20 mouse cellular contexts compared by ENCODE assay signal in the genomic region with DNA sequence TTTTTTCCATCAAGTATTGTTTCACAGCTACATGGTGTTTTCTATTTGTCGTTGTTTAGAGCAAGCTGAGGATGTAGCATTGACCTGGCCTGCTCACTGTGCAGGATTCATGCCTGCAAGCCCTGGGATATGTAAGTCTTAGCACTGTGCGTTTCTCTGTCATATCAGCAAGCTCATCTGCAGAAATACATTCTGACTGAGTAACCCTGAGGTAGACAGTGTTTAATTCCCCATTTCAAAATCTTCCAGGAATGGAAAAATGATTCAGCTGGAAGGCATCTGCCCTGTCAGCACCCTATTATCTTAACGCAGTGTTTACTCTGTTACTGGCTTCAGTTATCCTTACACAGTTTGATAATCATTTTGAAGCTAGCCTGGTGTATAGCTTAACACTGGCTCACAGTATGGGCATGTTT.
A peak's percentile ranks its signal among the peaks of the same experiment; 100 is the strongest.
DNase-seq lines count a peak whose midpoint lies in the region; ATAC-seq and TF ChIP-seq lines count a peak whose summit lies in the region.
"Had no signal": no experiment of that assay in that cellular context is flagged by ENCODE, and none has a peak within 500 bp of the region (broad histone marks: within the 10 kb centered on the region; RNA-seq: fewer than 3 reads in every experiment).

No protein-coding gene starts in this region.

- no peak overlapping the region for H3K4me2 ChIP-seq in forebrain, embryonic 12.5 days
- H3K4me2 ChIP-seq in forebrain, postnatal 0 days (ENCODE audit: low read depth): no peak overlapping the region
- no peak overlapping the region for H3K4me2 ChIP-seq in hindbrain, embryonic 14.5 days (replicated peaks)
- no peak overlapping the region for H3K4me2 ChIP-seq in midbrain, embryonic 16.5 days (ENCODE audit: low read length)
- H3K4me2 ChIP-seq: limb, embryonic 13.5 days; liver, embryonic 15.5 days had no signal

- no peak overlapping the region for H3K9ac ChIP-seq in forebrain, embryonic 12.5 days
- H3K9ac ChIP-seq in forebrain, postnatal 0 days: no peak overlapping the region
- H3K9ac ChIP-seq in hindbrain, embryonic 14.5 days: no peak overlapping the region
- H3K9ac ChIP-seq in midbrain, embryonic 16.5 days (ENCODE audit: low read depth, low read length): no peak overlapping the region
- H3K9ac ChIP-seq: limb, embryonic 13.5 days; liver, embryonic 15.5 days had no signal

- intact Hi-C loops in left cerebral cortex, adult 2 months (cut with DNase I): no loop called here

- ATAC-seq in forebrain, embryonic 12.5 days (ENCODE audit: low FRiP score): peak; percentile 36; the same call in 1 of the 2 replicates
- no peak for ATAC-seq in forebrain, postnatal 0 days
- peak; percentile 69; the same call in 1 of the 2 replicates for ATAC-seq in hindbrain, embryonic 14.5 days (ENCODE audit: low FRiP score)
- peak; percentile 83 for ATAC-seq in midbrain, embryonic 16.5 days
- ATAC-seq: activated CD4-positive, CD25-positive, alpha-beta regulatory T cell, adult 4 months; intestine, embryonic 16.5 days; lung, postnatal 0 days; Patski had no signal

- WGBS in forebrain, embryonic 12.5 days: 74% methylated on average over 3 of the region's 3 CpGs
- WGBS in forebrain, postnatal 0 days: 56% methylated on average over 3 of the region's 3 CpGs
- WGBS in hindbrain, embryonic 14.5 days: 47% methylated on average over 3 of the region's 3 CpGs
- 48% methylated on average over 3 of the region's 3 CpGs for WGBS in midbrain, embryonic 16.5 days

- H3K27me3 ChIP-seq in forebrain, embryonic 12.5 days: no peaks in the 10 kb centered on the region
- no peaks in the 10 kb centered on the region for H3K27me3 ChIP-seq in forebrain, postnatal 0 days (ENCODE audit: insufficient read depth, low read length)
- H3K27me3 ChIP-seq in hindbrain, embryonic 14.5 days (ENCODE audit: control insufficient read depth, insufficient read depth, low read length): no peaks in the 10 kb centered on the region
- no peaks in the 10 kb centered on the region for H3K27me3 ChIP-seq in midbrain, embryonic 16.5 days (ENCODE audit: control insufficient read depth, insufficient read depth, low read depth, low read length)
- H3K27me3 ChIP-seq: limb, embryonic 13.5 days; liver, embryonic 15.5 days; Patski had no signal

- no peak for DNase-seq in forebrain, postnatal 0 days
- DNase-seq in Muller cell, postnatal 12 days (ENCODE audit: inconsistent ontology term): peak; percentile 58
- DNase-seq in hindbrain, embryonic 14.5 days (ENCODE audit: low spot score): peak; percentile 24
- DNase-seq in embryo, embryonic 10.5 days (ENCODE audit: low spot score): no peak
- DNase-seq in left cerebral cortex, adult 2 months (ENCODE audit: extremely low spot score in 1 of 2, low spot score in 2 of 2): no peak
- no peak for DNase-seq in left cerebral cortex, adult 8-10 months (ENCODE audit: low spot score in 2 of 2)
- DNase-seq: cerebellum, postnatal 10 days; gastrocnemius, postnatal 25 days; heart, postnatal 14 days; right cerebral cortex, postnatal 14 days had no signal

- no peaks in the 10 kb centered on the region for H3K9me3 ChIP-seq in forebrain, embryonic 12.5 days
- H3K9me3 ChIP-seq in forebrain, postnatal 0 days (ENCODE audit: low read length): no peaks in the 10 kb centered on the region
- no peaks in the 10 kb centered on the region for H3K9me3 ChIP-seq in hindbrain, embryonic 14.5 days (ENCODE audit: control insufficient read depth, low read length)
- no peaks in the 10 kb centered on the region for H3K9me3 ChIP-seq in midbrain, embryonic 16.5 days (replicated peaks; ENCODE audit: control insufficient read depth, low read length, poor library complexity, severe bottlenecking)
- H3K9me3 ChIP-seq: limb, embryonic 13.5 days; liver, embryonic 15.5 days had no signal

- no peaks in the 10 kb centered on the region for H3K36me3 ChIP-seq in forebrain, embryonic 12.5 days (replicated peaks)
- H3K36me3 ChIP-seq in forebrain, postnatal 0 days (ENCODE audit: insufficient read depth): no peaks in the 10 kb centered on the region
- no peaks in the 10 kb centered on the region for H3K36me3 ChIP-seq in hindbrain, embryonic 14.5 days (replicated peaks; ENCODE audit: control insufficient read depth, insufficient read depth)
- H3K36me3 ChIP-seq in midbrain, embryonic 16.5 days (ENCODE audit: control insufficient read depth, insufficient read depth, low read length): no peaks in the 10 kb centered on the region
- H3K36me3 ChIP-seq: limb, embryonic 13.5 days; liver, embryonic 15.5 days had no signal

- H3K4me3 ChIP-seq in forebrain, embryonic 12.5 days (replicated peaks): no peak overlapping the region
- H3K4me3 ChIP-seq in forebrain, postnatal 0 days (ENCODE audit: low read depth, low read length): no peak overlapping the region
- no peak overlapping the region for H3K4me3 ChIP-seq in hindbrain, embryonic 14.5 days (replicated peaks; ENCODE audit: low read length)
- no peak overlapping the region for H3K4me3 ChIP-seq in midbrain, embryonic 16.5 days (ENCODE audit: low read depth, low read length)
- no peak overlapping the region for H3K4me3 ChIP-seq in left cerebral cortex, adult 2 months
- H3K4me3 ChIP-seq: erythroblast, embryonic 14.5 days; limb, embryonic 13.5 days; liver, embryonic 15.5 days had no signal

- H3K27ac ChIP-seq in forebrain, embryonic 12.5 days: no peak overlapping the region
- no peak overlapping the region for H3K27ac ChIP-seq in forebrain, postnatal 0 days (ENCODE audit: low read depth, low read length)
- H3K27ac ChIP-seq in hindbrain, embryonic 14.5 days: peak overlapping the region; percentile 60
- H3K27ac ChIP-seq in midbrain, embryonic 16.5 days (ENCODE audit: low read length): 0 out of 2 replicates have a peak overlapping the region, but pooled peaks have one; percentile 19
- H3K27ac ChIP-seq in left cerebral cortex, adult 2 months: no peak overlapping the region
- H3K27ac ChIP-seq: limb, embryonic 13.5 days; liver, embryonic 15.5 days; stomach, postnatal 0 days had no signal

- TF ChIP-seq CTCF in forebrain, postnatal 0 days (IDR thresholded peaks at IDR 0.05; ENCODE audit: low read depth): no peak
- no peak for TF ChIP-seq CTCF in left cerebral cortex, adult 2 months (IDR thresholded peaks at IDR 0.05)

- H3K4me1 ChIP-seq in forebrain, embryonic 12.5 days: no peaks in the 10 kb centered on the region
- H3K4me1 ChIP-seq in forebrain, postnatal 0 days (ENCODE audit: insufficient read depth): no peaks in the 10 kb centered on the region
- no peaks in the 10 kb centered on the region for H3K4me1 ChIP-seq in hindbrain, embryonic 14.5 days (replicated peaks; ENCODE audit: control insufficient read depth, insufficient read depth, low read length)
- H3K4me1 ChIP-seq in midbrain, embryonic 16.5 days (ENCODE audit: control insufficient read depth, insufficient read depth, low read length): no peaks in the 10 kb centered on the region; the same call in 1 of the 2 replicates
- H3K4me1 ChIP-seq: limb, embryonic 13.5 days; liver, embryonic 15.5 days had no signal

Comparison
In these comparisons a context has a peak if more than half of its experiments do, and no peak if none do; other contexts are left out.
1. H3K27ac ChIP-seq: peak in hindbrain, embryonic 14.5 days (single experiment) and midbrain, embryonic 16.5 days (single experiment); none in forebrain, embryonic 12.5 days (single experiment), forebrain, postnatal 0 days (single experiment) and left cerebral cortex, adult 2 months (single experiment).
2. DNase-seq: peak in Muller cell, postnatal 12 days (single experiment) and hindbrain, embryonic 14.5 days (single experiment); none in forebrain, postnatal 0 days (single experiment), embryo, embryonic 10.5 days (single experiment), left cerebral cortex, adult 2 months (0 of 2) and left cerebral cortex, adult 8-10 months (0 of 2).